Mouse (Mus musculus): ENCODE measurements around the gene Terb1. TPM values are rescaled to one million over a fixed set of nuclear protein-coding genes. Genes with fewer than 3 reads are reported as not detected.

Terb1 gene
- 0.47 and 0.54 TPM in 2 replicates for polyA plus RNA-seq (2012; rRNA removed)

GRCm38 (mm10) chr8:104509061-104510006 lies at the start of gene Terb1:
TSS of gene Terb1 (minus strand) at chr8:104509910.
- peak; percentile 33 for DNase-seq (ENCODE audit: low spot score)

GRCm38 (mm10) chr8:104557226-104557625 lies 47.5 kb upstream of the Terb1 start:
- no peak for DNase-seq (ENCODE audit: low spot score)

GRCm38 (mm10) chr8:104555191-104555590 lies 45.5 kb upstream of the Terb1 start:
- no peak for DNase-seq (ENCODE audit: low spot score)

- DNase-seq (ENCODE audit: low spot score): no peak
These were observed 33.8 kb upstream of the Terb1 start for GRCm38 (mm10) chr8:104543440-104544045.

GRCm38 (mm10) chr8:104542160-104542559 lies 32.5 kb upstream of the Terb1 start:
- no peak for DNase-seq (ENCODE audit: low spot score)

GRCm38 (mm10) chr8:104541515-104541880 lies 31.8 kb upstream of the Terb1 start:
- no peak for DNase-seq (ENCODE audit: low spot score)

GRCm38 (mm10) chr8:104540710-104541514 lies 31.2 kb upstream of the Terb1 start:
- DNase-seq (ENCODE audit: low spot score): no peak

GRCm38 (mm10) chr8:104540238-104540637 lies 30.5 kb upstream of the Terb1 start:
- DNase-seq (ENCODE audit: low spot score): no peak

GRCm38 (mm10) chr8:104539566-104539965 lies 29.9 kb upstream of the Terb1 start:
- DNase-seq (ENCODE audit: low spot score): no peak

- DNase-seq (ENCODE audit: low spot score): no peak
These were observed 29.2 kb upstream of the Terb1 start for GRCm38 (mm10) chr8:104538896-104539295.

GRCm38 (mm10) chr8:104536028-104536427 lies 26.3 kb upstream of the Terb1 start:
- no peak for DNase-seq (ENCODE audit: low spot score)

- DNase-seq (ENCODE audit: low spot score): no peak
These were observed 25.7 kb upstream of the Terb1 start for GRCm38 (mm10) chr8:104535378-104535777.

GRCm38 (mm10) chr8:104534779-104535141 lies 25.1 kb upstream of the Terb1 start:
- no peak for DNase-seq (ENCODE audit: low spot score)

GRCm38 (mm10) chr8:104533971-104534778 lies 24.5 kb upstream of the Terb1 start, which contains the start of the genes Nae1 and Car7:
TSS of gene Nae1 (minus strand) at chr8:104534637.
TSS of gene Car7 (plus strand) at chr8:104534689.
- peak; percentile 93 for DNase-seq (ENCODE audit: low spot score)

- DNase-seq (ENCODE audit: low spot score): no peak
These were observed 23.8 kb upstream of the Terb1 start for GRCm38 (mm10) chr8:104533551-104533950.

- no peak for DNase-seq (ENCODE audit: low spot score)
These were observed 20.0 kb upstream of the Terb1 start for GRCm38 (mm10) chr8:104529671-104530070.

GRCm38 (mm10) chr8:104517872-104518271 lies 8.2 kb upstream of the Terb1 start:
- DNase-seq (ENCODE audit: low spot score): no peak

GRCm38 (mm10) chr8:104510134-104510533 lies 424 bp upstream of the Terb1 start:
- DNase-seq (ENCODE audit: low spot score): no peak

GRCm38 (mm10) chr8:104479091-104479490 lies 30.6 kb downstream of the Terb1 start:
- no peak for DNase-seq (ENCODE audit: low spot score)

- no peak for DNase-seq (ENCODE audit: low spot score)
These were observed 37.2 kb downstream of the Terb1 start for GRCm38 (mm10) chr8:104472465-104472864.

- no peak for DNase-seq (ENCODE audit: low spot score)
These were observed 42.2 kb downstream of the Terb1 start for GRCm38 (mm10) chr8:104467463-104467862.
